Mouse (Mus musculus): Measurements from ENCODE around the gene Tbcel. TPM values are rescaled to one million over a fixed set of nuclear protein-coding genes. Genes with fewer than 3 reads are reported as not detected.

Gene Tbcel
- 10.8 and 12.0 TPM in 2 replicates for polyA plus RNA-seq (2015; fragmentation: Nextera tagmentation; extraction: Ambion mirVana)

GRCm38 (mm10) chr9:42507709-42508108 is at the start of gene Tbcel:
TSS of gene Tbcel (minus strand) at chr9:42507809.
- WGBS (ENCODE audit: insufficient replicate concordance): 71% methylated on average over 6 of the region's 6 CpGs
- H3K4me2 ChIP-seq: no peak within 1 kb of the TSS

GRCm38 (mm10) chr9:42555186-42555585 is 47.6 kb upstream of the Tbcel start:
- DNase-seq: no peak
- no peaks in the 10 kb centered on the region for H3K36me3 ChIP-seq
- WGBS (ENCODE audit: insufficient replicate concordance): 11% methylated on average over 1 of the region's 1 CpGs
- H3K27me3 ChIP-seq: no peaks in the 10 kb centered on the region
- no peaks in the 10 kb centered on the region for H3K9me3 ChIP-seq (replicated peaks)
- H3K4me1 ChIP-seq (replicated peaks): no peaks in the 10 kb centered on the region
- no peak for ATAC-seq (ENCODE audit: low read depth)
- H3K4me3 ChIP-seq (replicated peaks): no peak overlapping the region
- H3K4me2 ChIP-seq: no peak overlapping the region
- H3K27ac ChIP-seq: no peak overlapping the region
- no peak overlapping the region for H3K9ac ChIP-seq

More at GRCm38 (mm10) chr9:42507709-42508108, at the start of gene Tbcel:
- Histone ChIP-seq H3K9me3 (replicated peaks) (no peaks in the 10 kb centered on the region), H3K4me3 (replicated peaks) (no peak within 1 kb of the TSS), H3K27ac (peak within 1 kb of the TSS; percentile 34; the same call in 1 of the 2 replicates), H3K36me3 (no peaks in the 10 kb centered on the region), H3K27me3 (no peaks in the 10 kb centered on the region), H3K4me1 (replicated peaks) (no peaks in the 10 kb centered on the region), H3K9ac (no peak within 1 kb of the TSS)
- ATAC-seq (ENCODE audit: low read depth) (no peak), DNase-seq (no peak)

GRCm38 (mm10) chr9:42550116-42550515 is 42.5 kb upstream of the Tbcel start:
- no peak for ATAC-seq (ENCODE audit: low read depth)

GRCm38 (mm10) chr9:42548981-42549380 is 41.4 kb upstream of the Tbcel start:
- Histone ChIP-seq H3K27me3 (no peaks in the 10 kb centered on the region), H3K27ac (no peak overlapping the region), H3K9ac (no peak overlapping the region), H3K4me1 (replicated peaks) (no peaks in the 10 kb centered on the region), H3K4me3 (replicated peaks) (no peak overlapping the region), H3K9me3 (replicated peaks) (no peaks in the 10 kb centered on the region), H3K36me3 (no peaks in the 10 kb centered on the region), H3K4me2 (no peak overlapping the region)
- no peak for DNase-seq
- ATAC-seq (ENCODE audit: low read depth): no peak
- WGBS (ENCODE audit: insufficient replicate concordance): 54% methylated on average over 7 of the region's 7 CpGs

More at GRCm38 (mm10) chr9:42550116-42550515, 42.5 kb upstream of the Tbcel start:
- no peaks in the 10 kb centered on the region for H3K4me1 ChIP-seq (replicated peaks)
- no peaks in the 10 kb centered on the region for H3K36me3 ChIP-seq
- H3K4me2 ChIP-seq: no peak overlapping the region
- H3K9me3 ChIP-seq (replicated peaks): no peaks in the 10 kb centered on the region
- no peak overlapping the region for H3K27ac ChIP-seq
- peak; percentile 17 for DNase-seq
- no peaks in the 10 kb centered on the region for H3K27me3 ChIP-seq
- 12% methylated on average over 13 of the region's 13 CpGs for WGBS (ENCODE audit: insufficient replicate concordance)
- no peak overlapping the region for H3K9ac ChIP-seq
- H3K4me3 ChIP-seq (replicated peaks): no peak overlapping the region

GRCm38 (mm10) chr9:42544521-42544920 is 36.9 kb upstream of the Tbcel start:
- H3K9me3 ChIP-seq (replicated peaks): no peaks in the 10 kb centered on the region
- no peaks in the 10 kb centered on the region for H3K4me1 ChIP-seq (replicated peaks)
- H3K4me3 ChIP-seq (replicated peaks): no peak overlapping the region
- DNase-seq: no peak
- H3K27ac ChIP-seq: no peak overlapping the region
- H3K9ac ChIP-seq: no peak overlapping the region
- H3K27me3 ChIP-seq: no peaks in the 10 kb centered on the region
- no peak overlapping the region for H3K4me2 ChIP-seq
- ATAC-seq (ENCODE audit: low read depth): no peak
- WGBS (ENCODE audit: insufficient replicate concordance): 75% methylated on average over 10 of the region's 10 CpGs
- no peaks in the 10 kb centered on the region for H3K36me3 ChIP-seq

- Histone ChIP-seq H3K27ac (no peak overlapping the region), H3K36me3 (no peaks in the 10 kb centered on the region), H3K4me3 (replicated peaks) (no peak overlapping the region), H3K4me1 (replicated peaks) (peaks cover 6% of the 10 kb centered on the region; the same call in 1 of the 2 replicates), H3K9me3 (replicated peaks) (no peaks in the 10 kb centered on the region), H3K27me3 (no peaks in the 10 kb centered on the region), H3K4me2 (no peak overlapping the region), H3K9ac (no peak overlapping the region)
- DNase-seq (no peak), ATAC-seq (ENCODE audit: low read depth) (no peak)
- WGBS (ENCODE audit: insufficient replicate concordance): 72% methylated on average over 8 of the region's 8 CpGs
Observed at GRCm38 (mm10) chr9:42533491-42533890, 25.9 kb upstream of the Tbcel start.

- ATAC-seq (ENCODE audit: low read depth) (no peak), DNase-seq (no peak)
- Histone ChIP-seq H3K4me3 (replicated peaks) (no peak overlapping the region), H3K27me3 (no peaks in the 10 kb centered on the region), H3K9me3 (replicated peaks) (no peaks in the 10 kb centered on the region), H3K4me1 (replicated peaks) (peaks cover 9% of the 10 kb centered on the region; the same call in 1 of the 2 replicates), H3K9ac (no peak overlapping the region), H3K36me3 (no peaks in the 10 kb centered on the region), H3K27ac (no peak overlapping the region), H3K4me2 (no peak overlapping the region)
- 20% methylated on average over 6 of the region's 6 CpGs for WGBS (ENCODE audit: insufficient replicate concordance)
Observed at GRCm38 (mm10) chr9:42533041-42533440, 25.4 kb upstream of the Tbcel start.

GRCm38 (mm10) chr9:42531951-42532350 is 24.3 kb upstream of the Tbcel start:
- Histone ChIP-seq H3K4me2 (no peak overlapping the region), H3K9ac (no peak overlapping the region), H3K9me3 (replicated peaks) (no peaks in the 10 kb centered on the region), H3K4me3 (replicated peaks) (no peak overlapping the region), H3K27ac (no peak overlapping the region), H3K36me3 (no peaks in the 10 kb centered on the region), H3K4me1 (replicated peaks) (peaks cover 10% of the 10 kb centered on the region; the same call in 1 of the 2 replicates), H3K27me3 (no peaks in the 10 kb centered on the region)
- WGBS (ENCODE audit: insufficient replicate concordance): 20% methylated on average over 3 of the region's 3 CpGs
- ATAC-seq (ENCODE audit: low read depth) (no peak), DNase-seq (no peak)

GRCm38 (mm10) chr9:42530221-42531152 is 22.9 kb upstream of the Tbcel start:
- H3K27ac ChIP-seq: no peak overlapping the region
- H3K27me3 ChIP-seq: no peaks in the 10 kb centered on the region
- no peak overlapping the region for H3K4me3 ChIP-seq (replicated peaks)
- DNase-seq: no peak
- H3K9ac ChIP-seq: no peak overlapping the region
- H3K4me2 ChIP-seq: no peak overlapping the region
- peaks cover 10% of the 10 kb centered on the region; the same call in 1 of the 2 replicates for H3K4me1 ChIP-seq (replicated peaks)
- WGBS (ENCODE audit: insufficient replicate concordance): 59% methylated on average over 7 of the region's 7 CpGs
- no peak for ATAC-seq (ENCODE audit: low read depth)
- no peaks in the 10 kb centered on the region for H3K36me3 ChIP-seq
- H3K9me3 ChIP-seq (replicated peaks): no peaks in the 10 kb centered on the region

GRCm38 (mm10) chr9:42520587-42521084 is 13.0 kb upstream of the Tbcel start:
- Histone ChIP-seq H3K9ac (no peak overlapping the region), H3K9me3 (replicated peaks) (no peaks in the 10 kb centered on the region), H3K27ac (no peak overlapping the region), H3K27me3 (peaks cover 31% of the 10 kb centered on the region), H3K36me3 (no peaks in the 10 kb centered on the region), H3K4me1 (replicated peaks) (0 out of 2 replicates have a peak, but pooled peaks cover 2% of the 10 kb centered on the region), H3K4me3 (replicated peaks) (no peak overlapping the region), H3K4me2 (peak overlapping the region; percentile 28; the same call in 1 of the 2 replicates)
- no peak for DNase-seq
- 11% methylated on average over 36 of the region's 36 CpGs for WGBS (ENCODE audit: insufficient replicate concordance)
- no peak for ATAC-seq (ENCODE audit: low read depth)

- no peaks in the 10 kb centered on the region for H3K36me3 ChIP-seq
- DNase-seq (no peak), ATAC-seq (ENCODE audit: low read depth) (no peak)
- no peak overlapping the region for H3K4me3 ChIP-seq (replicated peaks)
- peaks cover 31% of the 10 kb centered on the region for H3K27me3 ChIP-seq
- 67% methylated on average over 14 of the region's 14 CpGs for WGBS (ENCODE audit: insufficient replicate concordance)
- H3K4me2 ChIP-seq: no peak overlapping the region
- 0 out of 2 replicates have a peak, but pooled peaks cover 2% of the 10 kb centered on the region for H3K4me1 ChIP-seq (replicated peaks)
- H3K27ac ChIP-seq: no peak overlapping the region
- no peaks in the 10 kb centered on the region for H3K9me3 ChIP-seq (replicated peaks)
- H3K9ac ChIP-seq: no peak overlapping the region
Observed at GRCm38 (mm10) chr9:42518163-42518562, 10.6 kb upstream of the Tbcel start.

Data from liver, embryonic 13.5 days (tissue).